Mouse (Mus musculus) brain, adult 2 months (tissue): ENCODE measurements around the gene Rnf166.

ENCODE experiments used
- DNase-seq: peaks from one replicate; pipeline ENCODE4 v3.0.0; 2011; ENCODE audit warnings: low read depth, low spot score

Gene Rnf166

GRCm38 (mm10) chr8:122469407-122469806, 6.5 kb downstream of the Rnf166 start:
- no peak for DNase-seq

- DNase-seq, result peak; percentile 24
These were observed 8.0 kb downstream of the Rnf166 start for GRCm38 (mm10) chr8:122467816-122468215.

GRCm38 (mm10) chr8:122464985-122465384, 10.9 kb downstream of the Rnf166 start:
- DNase-seq, result no peak

DNA sequence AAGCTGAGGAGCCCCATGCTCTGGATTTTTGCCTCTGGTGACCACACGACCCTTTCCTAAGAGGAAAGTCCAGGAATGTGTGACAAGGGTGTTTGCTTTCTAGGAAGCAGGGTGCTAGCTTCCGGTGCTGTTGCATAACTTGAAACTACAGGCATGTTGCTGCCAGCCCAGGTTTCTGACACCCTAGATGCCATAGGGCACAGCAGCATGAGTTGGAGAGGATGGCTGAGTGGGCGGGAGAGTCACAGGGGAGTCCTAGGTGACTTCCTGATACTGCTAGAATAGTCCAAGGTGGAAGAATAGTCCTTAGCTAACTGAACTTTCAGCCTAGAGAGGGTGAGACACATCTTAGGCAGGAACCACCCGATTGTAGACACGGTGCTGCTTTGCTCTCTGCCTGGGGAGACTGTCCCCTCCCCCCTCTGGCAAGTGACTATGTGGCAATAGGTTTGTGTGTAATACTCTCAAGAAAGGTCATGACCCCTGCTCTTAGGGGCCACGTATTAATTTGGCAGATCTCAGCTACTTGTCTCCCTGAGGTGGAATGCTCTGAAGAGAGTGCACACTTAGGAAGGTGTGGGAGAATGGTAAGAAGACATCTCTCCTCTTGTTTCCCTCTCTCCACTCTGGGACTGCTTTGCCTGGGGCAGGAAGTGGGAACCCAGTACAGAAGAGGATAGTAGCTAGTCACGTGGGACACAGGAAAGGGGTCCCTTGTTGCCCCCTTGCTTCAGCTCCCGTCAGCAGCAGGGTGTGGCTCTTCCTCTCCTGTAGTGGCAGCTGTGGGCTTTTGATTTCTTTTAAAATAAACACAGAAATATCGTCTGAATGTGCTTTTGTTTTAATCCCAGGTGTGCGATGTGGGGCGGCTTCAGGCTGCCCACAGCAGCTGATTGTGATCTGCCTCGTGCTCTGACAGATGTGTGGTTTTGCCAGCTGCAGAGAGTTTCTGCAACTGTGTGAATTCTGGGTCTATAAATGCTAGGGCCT, 11.9 kb downstream of the Rnf166 start:
- no peak for DNase-seq

DNA sequence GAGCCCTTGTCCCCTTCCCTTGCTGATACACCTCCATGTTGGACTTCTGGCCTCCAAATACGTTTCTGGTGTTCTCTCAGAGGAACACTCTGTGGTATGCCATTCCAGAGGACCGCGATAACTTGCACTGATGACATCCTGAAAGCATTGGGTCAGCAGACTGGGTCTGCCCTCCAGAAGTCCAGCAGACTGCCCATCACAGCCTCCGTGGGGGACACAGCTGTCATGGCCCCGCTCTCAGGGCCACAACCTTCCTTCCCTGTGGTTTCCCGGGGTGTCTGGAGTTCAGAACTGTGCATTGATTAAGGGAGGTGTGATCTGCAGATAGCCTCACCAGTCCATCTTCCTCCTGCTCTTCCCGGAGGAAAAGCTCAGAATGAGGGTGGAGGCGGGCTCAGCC, 13.4 kb downstream of the Rnf166 start:
- no peak for DNase-seq

- DNase-seq, result peak; percentile 94
These were observed 14.3 kb downstream of the Rnf166 start for GRCm38 (mm10) chr8:122461473-122462148.

DNA sequence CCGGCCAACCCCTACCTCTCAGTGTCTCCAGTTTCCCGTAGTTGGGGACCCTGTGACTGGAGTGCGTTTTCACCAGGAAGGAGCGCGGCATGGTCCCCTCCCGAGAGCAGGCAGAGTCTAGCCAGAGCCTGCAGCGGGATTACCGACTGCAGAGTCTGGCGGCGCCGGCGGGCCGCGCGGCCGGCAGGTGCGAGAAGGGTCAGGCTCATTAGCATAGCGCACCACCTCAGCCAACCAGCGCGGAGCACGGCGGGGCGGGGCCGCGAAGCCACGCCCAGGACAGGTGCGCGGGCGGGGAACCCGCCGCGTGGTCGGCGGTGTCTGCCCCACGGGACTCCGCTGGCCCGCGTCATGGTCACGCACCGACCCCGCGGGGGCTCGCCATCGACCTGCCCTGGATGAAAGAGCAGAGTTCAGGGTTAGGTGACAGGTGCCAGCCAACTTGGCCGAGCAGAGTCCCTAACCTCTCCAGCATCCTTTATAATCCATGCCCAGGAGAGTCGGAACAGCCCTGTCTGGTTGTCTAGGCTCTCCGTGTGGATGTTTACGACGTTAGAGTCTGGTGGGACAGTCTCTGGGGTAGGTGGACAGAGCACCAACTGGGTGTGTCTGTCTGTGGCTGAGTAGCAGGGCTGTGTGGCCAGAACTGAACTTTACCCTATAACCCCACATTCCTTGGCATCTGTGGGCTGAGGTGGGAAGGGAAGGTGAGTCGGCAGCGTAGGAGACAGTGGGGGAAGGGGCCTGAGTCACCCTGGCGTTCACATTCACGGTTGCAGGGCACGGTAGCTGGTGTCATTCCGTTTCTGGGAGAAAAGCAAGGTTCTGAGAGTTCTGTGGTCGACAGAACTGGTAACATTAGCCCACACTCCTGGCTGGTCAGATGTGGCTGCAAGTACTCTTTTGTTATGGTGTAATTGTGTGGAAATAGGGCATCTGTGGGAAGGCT, 15.1 kb downstream of the Rnf166 start, which contains the start of gene Snai3:
Gene Snai3, minus strand, starts transcription at position 210 of the 949 bp plus-strand sequence.
- peak; percentile 66 for DNase-seq

GRCm38 (mm10) chr8:122459990-122460389, 15.9 kb downstream of the Rnf166 start:
- DNase-seq, result no peak

DNA sequence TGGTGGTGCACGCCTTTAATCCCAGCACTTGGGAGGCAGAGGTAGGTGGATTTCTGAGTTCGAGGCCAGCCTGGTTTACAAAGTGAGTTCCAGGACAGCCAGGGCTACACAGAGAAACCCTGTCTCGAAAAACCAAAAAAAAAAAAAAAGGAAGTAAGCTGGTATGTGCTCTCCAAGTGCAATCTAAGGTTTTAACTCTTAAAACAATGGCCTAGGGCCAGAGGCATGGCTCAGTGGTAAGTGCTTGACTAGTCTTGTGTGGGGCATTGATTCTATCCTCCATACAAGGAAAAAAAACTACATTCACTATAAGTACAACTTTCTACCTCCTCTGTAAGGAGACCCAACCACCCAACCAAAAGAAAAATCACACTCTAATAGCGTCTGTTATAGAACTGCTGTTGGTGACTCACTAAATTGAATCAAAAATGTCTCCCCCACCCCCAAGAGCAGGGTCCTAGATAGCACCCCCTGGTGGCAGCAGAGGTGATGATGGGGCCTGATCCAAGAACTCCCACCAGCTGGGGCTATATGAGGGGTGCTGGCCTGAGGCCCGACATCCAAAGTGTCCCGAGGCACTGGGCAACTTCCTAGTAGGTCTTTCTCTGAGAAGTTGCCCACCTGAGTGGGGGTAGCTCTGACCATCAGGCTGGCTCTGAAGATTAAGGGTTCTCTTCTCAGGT, 16.5 kb downstream of the Rnf166 start:
- DNase-seq, result peak; percentile 35

- DNase-seq, result no peak
These were observed 18.7 kb downstream of the Rnf166 start for GRCm38 (mm10) chr8:122457171-122457570.

- no peak for DNase-seq
These were observed 21.5 kb downstream of the Rnf166 start for GRCm38 (mm10) chr8:122454409-122454808.

GRCm38 (mm10) chr8:122452154-122452553, 23.7 kb downstream of the Rnf166 start:
- peak; percentile 16 for DNase-seq

GRCm38 (mm10) chr8:122451161-122451703, 24.6 kb downstream of the Rnf166 start:
- DNase-seq, result peak; percentile 57

- no peak for DNase-seq
These were observed 30.7 kb downstream of the Rnf166 start for GRCm38 (mm10) chr8:122445203-122445602.

DNA sequence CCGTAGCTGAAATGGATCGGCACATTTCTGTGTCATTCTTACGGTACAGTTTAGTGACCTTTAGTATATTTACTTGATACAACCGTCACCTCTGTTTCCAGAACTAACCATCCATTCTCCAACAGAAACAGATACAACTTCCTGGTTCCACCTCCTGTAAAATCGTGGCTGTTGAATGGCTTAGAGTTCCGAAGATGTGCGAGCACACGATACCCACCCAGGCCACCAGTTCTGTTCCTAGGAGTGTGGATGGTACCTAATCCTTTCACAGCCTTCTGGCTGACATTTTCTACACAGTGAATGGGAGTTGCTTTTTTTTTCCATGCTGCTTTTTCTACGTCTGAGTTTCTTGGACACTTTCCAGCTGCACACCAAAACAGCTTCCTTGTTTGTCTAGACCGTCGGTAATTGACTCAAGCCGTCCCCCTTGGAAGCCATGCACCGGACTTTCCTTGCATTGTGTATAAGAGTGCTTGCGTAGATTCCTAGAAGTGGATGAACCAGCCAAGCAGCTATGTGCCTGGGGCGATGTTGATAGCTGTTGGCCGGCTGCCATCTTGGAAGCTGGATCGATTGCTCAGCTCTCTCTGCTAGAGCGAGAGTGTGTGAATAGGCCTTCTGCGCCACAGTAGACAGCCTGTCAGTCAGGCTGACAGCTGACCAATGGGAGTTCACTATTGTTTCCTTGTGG, 31.7 kb downstream of the Rnf166 start:
- DNase-seq, result peak; percentile 93

- peak; percentile 100 for DNase-seq
These were observed 32.4 kb downstream of the Rnf166 start, which contains the start of gene Mvd for GRCm38 (mm10) chr8:122443262-122444006. TSS of gene Mvd (minus strand) at chr8:122443422.

- no peak for DNase-seq
These were observed 33.1 kb downstream of the Rnf166 start for GRCm38 (mm10) chr8:122442781-122443180.

DNA sequence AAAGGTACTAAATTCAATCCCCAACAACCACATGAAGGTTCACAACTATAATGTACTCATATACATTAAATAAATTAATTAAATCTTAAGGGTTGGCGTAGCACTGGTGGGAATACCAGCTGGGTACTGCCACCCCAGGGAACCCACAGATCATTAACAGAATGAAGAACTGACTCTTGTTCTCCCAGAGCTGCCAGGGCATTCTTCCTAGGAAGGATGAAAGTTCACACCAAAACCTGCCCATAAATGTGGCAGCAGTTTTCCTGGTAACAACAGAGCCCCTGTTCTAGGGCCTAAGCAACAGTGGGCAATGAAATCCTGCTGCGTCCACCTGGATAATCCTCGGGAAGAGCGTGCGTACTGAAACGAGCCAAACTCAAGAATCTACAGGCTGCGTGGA, 33.5 kb downstream of the Rnf166 start:
- DNase-seq, result no peak

GRCm38 (mm10) chr8:122441326-122441725, 34.5 kb downstream of the Rnf166 start:
- peak; percentile 24 for DNase-seq
